Mouse (Mus musculus) layer of hippocampus, postnatal 10 days (tissue): ENCODE results near the gene Sucla2. TPM values are rescaled to one million over a fixed set of nuclear protein-coding genes. Genes with fewer than 3 reads are reported as not detected.
A peak's percentile ranks its signal among the peaks of the same experiment; 100 is the strongest.

Experiments
- DNase-seq, 2 experiments: peaks; one replicate each; pipeline ENCODE4 v3.0.0; 2021; ENCODE audit warnings: low spot score in 2 of 2
- long read RNA-seq: library from polyadenylated mRNA; stranded (forward); transcript quantifications from one replicate; pipeline ENCODE4 v2.0.0, GENCODE M21; 2023
- total RNA-seq, 2 experiments: library from RNA; stranded (reverse); gene quantifications; 2 replicates each; pipeline ENCODE4 v1.2.3; 2021

Sucla2 gene
- 100 to 1,000 TPM; 136 to 151 TPM for total RNA-seq
- long read RNA-seq, transcript Sucla2-203 (11 exons, 2,229 nt), result major isoform, 229 of 254 reads
- long read RNA-seq, partial matches to known transcripts, result 4 of 254 reads
- long read RNA-seq, other reads (novel, unspliced or antisense), result 19 of 254 reads

GRCm38 (mm10) chr14:73524766-73525448 is at the start of gene Sucla2:
TSS of gene Sucla2 (plus strand) at chr14:73525319.
- peak; percentile 96 to 97 for DNase-seq

DNA sequence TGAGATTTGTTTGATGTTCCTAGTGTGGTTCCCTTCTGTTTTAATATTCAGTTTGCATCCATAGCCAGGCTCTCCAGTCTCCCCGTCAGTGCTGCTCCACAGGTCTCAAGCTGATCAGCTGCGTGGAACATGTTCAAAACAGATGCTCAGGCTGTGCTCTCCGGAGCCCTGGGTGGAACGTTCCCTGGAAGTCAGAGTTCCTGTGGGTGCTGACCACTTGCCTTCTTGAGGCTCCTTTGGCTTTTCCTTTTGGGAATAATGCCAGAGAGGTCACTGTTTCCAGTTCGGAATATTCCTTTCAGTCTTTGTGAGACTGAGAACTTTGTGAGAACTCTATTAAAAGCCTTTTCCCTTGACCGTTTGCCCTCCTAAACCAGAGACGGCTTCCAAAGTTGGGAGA is 49.6 kb upstream of the Sucla2 start:
- DNase-seq, result peak in 1 of 2 experiments; percentile 23

DNA sequence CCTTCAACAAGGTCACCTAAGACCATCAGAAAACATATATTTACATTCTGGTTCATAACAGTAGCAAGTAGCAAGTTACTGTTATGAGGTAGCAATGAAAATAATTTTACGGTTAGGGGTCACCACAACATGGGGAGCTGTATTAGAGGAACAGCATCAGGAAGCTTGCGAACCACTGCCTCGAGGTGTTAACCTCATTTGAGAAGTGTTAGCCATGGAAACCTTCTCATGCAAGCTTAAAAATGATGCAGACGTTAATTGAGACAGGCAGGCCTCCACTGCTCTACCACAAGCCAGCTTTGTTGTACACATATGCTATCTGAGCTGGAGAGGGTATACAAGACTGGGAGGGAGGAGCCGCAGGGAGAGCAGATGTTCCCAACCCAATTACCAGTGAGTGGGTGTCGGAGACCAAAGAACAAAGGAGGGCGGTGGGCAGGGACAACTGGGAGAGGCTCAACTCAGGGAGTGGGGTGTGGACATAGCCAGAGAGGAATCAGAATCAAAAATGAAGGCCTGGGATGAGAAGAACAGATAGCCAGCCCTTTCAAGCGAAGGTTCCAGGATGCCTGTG is 48.7 kb upstream of the Sucla2 start:
- no peak for DNase-seq

- DNase-seq, result no peak
Observed at GRCm38 (mm10) chr14:73477077-73477476, 48.0 kb upstream of the Sucla2 start.

DNA sequence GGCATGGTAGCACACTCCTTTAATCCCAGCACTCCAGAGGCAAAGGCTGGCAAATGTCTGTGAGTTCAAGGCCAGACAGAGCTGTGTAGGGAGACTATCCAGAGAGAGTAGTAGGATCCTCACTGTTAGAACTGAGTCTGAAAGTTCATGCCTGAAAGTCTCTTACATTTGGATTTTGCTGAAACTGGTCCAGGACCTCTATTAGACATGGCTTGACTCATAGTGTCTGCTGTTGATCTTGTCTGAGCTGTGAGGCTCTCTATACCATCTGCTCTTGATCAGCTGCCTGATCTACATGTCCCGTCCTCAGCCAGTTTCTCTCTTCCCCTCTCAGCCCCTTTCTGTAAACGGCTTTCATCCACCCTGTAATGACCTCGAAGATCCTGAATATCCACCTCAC is 46.8 kb upstream of the Sucla2 start:
- no peak for DNase-seq

DNA sequence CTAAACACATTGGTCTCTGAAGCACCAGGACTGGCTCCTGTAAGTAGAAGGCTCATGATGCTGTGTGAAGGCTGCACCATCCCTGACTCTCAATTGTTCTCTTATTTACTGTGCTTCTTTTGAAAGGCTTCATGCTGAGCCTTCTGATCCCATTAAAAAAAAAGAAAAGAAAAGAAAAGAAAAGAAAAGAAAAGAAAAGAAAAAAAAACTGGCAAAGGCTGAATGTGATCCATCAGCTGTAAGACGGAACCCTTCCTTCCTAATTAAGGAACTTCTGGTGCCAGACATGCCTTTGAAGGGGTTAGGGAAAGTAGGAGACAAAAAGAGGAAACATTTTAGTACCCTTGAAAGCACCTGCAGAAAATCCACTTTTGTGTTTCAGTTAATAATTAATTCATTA is 45.3 kb upstream of the Sucla2 start:
- DNase-seq, result no peak

DNA sequence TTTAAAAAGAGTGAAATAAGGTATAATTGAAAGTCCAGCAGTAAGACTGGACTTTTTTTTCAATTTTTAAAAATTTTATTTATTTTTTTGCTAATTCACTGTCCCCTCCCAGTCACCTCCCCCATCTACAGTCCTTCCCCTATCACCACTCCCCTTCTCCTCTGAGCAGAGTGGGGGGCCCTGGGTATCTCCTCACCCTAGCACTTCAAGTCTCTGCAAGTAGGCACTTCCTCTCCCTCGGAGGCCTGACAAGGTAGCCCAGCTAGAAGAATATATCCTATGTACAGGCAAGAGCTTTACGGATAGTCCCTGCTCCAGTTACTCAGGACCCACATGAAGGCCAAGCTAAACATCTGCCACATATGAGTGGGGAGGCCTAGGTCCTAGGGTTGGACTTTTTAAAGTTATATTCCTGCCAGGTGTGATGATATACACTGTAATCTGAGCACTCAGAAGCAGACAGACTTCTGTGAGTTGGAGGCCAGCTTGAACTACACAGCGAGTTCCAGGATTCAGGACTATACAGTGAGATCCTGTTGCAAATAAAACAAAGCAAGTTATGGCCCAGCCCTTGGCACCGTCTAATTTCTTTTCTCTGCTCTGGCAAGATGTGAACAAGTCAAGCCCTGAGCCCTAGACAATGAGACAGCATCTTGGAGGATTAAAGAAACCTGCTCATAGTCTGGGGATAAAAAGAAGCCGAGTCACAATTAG is 41.4 kb upstream of the Sucla2 start:
- no peak for DNase-seq

DNA sequence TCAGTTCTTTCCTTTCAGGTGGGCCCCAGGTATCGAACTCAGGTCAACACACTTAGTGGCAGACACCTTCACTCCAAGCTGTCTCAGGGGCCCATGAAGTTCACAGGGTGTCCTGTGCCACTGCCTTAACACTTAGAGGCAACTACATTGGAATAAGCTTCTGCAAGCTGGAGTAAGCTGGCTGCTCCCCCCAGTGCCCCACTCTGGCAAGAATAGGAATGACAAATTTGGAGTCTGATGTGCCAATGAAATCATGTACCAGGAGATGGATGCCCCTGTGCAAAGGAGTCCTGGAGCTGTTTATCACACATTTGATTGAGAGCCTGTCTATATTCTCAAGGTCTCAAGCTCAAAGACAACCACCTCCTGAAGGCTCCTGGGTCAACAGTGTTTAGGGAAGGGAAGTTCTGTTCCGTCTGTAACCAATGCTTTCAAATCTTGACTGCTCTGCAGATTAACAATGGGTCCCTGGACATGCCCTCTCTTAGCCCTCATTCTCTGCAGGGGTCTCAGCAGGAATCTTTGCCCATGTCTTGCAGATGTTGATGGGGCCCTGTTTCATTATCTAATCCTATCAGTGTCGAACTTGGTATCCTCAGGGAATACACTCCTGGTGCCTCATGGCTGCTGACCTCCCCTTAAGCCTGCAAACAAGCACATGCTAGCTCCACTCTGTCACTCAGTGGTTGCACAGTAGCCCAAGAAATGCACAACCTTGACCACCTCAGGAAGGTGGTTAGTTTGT is 40.6 kb upstream of the Sucla2 start:
- DNase-seq, result no peak

DNA sequence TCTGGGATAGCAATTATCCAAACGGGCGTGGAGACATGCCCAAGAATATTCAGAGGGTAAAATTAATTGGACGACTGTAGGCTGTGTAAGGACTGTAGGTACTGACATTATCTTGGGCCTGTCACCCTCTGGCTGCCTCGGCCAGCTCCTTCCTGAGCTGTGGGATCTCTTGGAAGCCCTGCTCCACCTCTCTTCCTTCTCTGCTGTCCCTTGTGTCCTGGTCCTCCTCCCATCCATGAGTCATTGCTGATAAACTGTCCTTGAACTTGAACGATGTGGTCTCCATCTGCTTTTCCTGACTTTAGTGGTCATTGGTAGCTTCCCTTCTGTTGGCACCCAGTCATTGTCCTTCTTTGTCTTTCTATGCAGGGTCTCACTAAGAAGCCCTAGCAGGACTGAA is 38.5 kb upstream of the Sucla2 start:
- DNase-seq, result no peak

DNA sequence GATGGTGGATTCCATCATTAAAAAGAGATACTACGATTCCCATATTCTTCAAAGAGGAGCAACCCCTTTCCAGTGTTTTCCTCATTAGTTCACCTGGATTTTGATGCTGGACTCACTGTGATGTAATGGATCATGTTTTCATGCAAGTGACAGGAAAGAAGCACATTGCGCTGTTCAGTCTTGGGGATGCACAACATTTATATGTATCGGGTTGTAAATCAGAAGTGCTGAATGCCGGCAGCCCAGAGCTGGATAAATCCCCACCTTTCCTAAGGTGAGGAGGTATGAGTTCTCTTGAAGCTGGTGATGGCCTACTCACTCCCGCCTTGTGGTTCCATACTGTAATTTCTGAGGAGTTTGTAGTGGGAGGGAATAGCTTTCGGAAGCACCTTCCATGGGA is 31.8 kb upstream of the Sucla2 start:
- DNase-seq, result no peak

DNA sequence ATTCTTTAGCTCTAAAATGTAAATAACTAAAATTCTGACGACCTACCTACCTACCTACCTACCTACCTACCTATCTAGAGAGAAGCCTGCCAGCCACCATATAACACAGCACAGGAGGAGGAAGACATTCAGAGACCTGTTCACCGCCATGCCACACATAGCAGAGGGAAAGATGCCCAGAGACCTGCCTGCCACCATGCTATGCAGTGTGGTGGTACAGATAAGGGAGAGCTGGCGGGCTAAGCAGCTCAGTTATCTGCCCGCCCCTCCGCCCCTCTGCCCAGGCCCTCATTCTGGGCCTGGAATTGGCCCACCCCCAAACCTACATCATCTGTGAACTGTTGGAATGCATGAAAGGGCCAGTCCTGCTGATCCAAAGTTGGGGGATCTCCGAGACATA is 31.0 kb upstream of the Sucla2 start:
- no peak for DNase-seq

DNA sequence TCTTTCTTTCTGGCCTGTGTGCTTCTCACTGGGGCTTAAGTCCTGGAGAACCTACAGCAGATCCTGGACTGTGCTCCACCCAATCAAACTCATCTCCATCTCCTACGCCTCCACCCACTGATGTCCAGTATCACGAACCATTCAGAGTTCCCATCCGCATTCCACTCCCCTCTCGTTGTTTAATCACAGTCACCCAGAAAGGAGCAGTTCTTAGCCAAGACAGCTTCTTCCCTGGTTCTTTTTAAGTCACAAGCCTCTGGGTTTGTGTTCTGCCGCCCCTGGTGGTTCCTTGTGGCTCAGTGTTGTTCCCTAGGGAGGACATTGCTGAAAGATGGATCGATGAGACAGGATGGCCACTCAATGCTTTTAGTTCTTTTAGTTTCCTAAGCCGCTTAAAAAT is 29.4 kb upstream of the Sucla2 start:
- no peak for DNase-seq

- DNase-seq, result no peak
Observed at GRCm38 (mm10) chr14:73501283-73501682, 23.8 kb upstream of the Sucla2 start.

DNA sequence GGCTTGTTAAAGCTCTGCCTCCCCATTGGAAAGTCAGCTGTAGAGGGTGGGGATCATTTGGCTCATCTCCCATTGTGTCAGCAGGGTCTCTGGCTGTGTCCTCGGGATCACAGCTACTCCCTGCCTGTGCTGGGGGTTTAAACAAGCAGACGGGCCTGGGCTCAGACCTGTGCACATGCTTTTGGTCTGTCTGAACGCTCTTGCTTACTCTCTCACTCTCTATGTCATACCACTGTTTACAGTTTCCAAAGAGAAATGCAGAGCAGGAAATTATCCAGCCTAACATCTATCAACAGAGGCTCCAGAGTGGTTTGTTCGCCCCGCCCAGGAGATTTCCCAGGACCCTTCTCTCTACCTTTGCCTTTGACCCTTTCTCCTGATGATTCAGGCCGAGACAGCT is 23.4 kb upstream of the Sucla2 start:
- DNase-seq, result no peak

DNA sequence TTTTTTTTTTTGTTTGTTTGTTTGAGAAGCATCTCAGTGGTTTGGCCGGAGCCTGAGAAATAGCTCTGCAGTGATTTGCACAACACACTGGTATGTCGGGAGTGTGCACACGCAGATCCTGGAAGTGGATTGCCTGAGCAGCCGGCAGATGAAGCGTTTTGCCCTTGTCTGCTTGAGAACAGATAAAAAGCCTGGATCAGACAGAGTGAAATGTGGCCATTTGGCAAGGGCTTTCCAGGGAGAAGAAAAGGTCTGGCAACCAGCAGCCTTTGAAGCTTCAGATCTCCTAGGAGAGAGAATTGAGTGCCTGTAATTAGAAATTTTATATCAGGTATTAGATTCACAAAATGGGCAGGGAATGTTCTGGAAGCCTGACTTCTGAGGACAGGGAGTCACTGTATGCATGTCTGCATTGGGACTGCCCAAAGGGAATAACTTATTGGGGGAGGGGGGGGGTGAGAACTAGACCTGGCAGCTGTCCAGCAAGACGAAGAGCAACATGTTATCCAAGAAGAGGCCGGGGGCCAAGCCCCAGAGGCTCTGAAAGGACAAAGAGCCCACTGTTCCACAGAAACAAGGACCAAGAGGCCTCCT is 22.4 kb upstream of the Sucla2 start:
- peak; percentile 56 to 59 for DNase-seq

DNA sequence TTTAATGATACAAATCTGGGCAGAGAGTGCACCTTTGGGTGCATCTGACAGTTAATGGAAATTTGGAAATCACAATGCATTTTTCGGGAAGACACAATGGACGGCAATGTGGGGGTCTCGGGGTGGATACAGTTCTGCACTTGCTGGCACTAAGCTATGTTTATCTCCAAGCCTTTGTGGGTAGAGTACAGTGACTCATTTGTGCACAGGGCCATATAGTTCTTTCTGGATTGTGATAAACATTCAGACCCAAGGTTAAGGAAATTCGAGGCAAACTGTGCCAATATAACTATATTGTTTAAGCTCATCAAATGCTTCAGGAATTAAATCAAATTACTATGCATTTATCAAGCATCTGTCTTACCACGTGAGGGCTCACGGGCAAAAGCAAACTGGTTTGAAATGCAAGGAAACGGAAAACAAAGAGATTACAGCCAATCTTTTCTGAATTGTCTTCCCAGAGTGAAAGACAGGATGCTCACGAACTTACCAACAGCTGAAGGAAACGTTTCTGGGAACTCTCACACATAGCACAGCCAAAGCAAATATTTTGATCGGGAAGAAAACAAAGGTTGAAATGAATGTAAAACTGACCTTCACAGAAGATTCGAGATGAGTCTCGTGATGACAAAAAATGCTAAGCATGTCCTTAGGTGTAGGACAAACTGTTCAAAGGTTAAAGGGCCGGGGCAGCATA is 21.7 kb upstream of the Sucla2 start:
- DNase-seq, result no peak

DNA sequence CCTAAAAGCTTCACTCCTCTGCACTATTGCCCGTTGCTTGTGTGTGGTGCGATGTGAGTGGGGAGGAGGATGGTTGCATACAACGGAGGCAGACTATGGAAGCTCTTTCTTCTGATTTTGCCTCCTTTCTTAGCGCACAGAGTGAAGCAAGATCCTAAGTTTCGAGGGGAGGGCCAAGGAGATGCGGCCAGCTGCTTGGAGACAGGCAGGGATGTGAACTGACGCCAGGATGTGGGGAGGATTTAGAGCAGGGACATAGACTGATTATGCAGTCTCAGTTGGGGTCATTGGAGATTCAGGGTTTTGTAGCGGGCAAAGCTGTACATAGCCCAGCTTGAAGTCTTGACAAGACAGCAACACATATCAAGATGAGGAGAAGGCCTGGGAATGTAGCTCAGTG is 18.8 kb upstream of the Sucla2 start:
- DNase-seq, result no peak

DNA sequence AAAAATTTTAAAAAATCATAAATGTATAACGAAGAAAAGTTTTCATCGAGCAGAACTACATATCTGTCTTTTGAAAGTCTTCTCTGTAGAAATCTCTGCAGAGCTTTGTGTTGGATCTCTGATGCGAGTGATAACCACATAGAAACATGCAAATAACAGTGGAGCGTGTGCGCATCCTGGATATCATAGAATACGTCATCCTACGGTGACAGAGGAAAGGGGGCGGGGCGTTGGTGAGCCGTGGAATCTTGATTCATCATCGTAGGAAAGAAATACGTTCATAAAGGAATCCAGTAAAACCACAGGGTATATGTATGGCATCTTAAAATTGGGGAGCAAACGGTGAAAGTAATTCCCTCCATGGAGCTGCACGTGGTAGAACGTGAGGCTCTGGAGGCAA is 17.9 kb upstream of the Sucla2 start:
- no peak for DNase-seq

GRCm38 (mm10) chr14:73507702-73508376 is 17.3 kb upstream of the Sucla2 start:
- DNase-seq, result no peak
